Mouse (Mus musculus): ENCODE data around the gene Alg14. TPM values are rescaled to one million over a fixed set of nuclear protein-coding genes. Genes with fewer than 3 reads are reported as not detected.

Alg14 gene
- total RNA-seq, 4 experiments from 2014 or later: 7.5 to 12.4 (median 10.9) TPM

DNA sequence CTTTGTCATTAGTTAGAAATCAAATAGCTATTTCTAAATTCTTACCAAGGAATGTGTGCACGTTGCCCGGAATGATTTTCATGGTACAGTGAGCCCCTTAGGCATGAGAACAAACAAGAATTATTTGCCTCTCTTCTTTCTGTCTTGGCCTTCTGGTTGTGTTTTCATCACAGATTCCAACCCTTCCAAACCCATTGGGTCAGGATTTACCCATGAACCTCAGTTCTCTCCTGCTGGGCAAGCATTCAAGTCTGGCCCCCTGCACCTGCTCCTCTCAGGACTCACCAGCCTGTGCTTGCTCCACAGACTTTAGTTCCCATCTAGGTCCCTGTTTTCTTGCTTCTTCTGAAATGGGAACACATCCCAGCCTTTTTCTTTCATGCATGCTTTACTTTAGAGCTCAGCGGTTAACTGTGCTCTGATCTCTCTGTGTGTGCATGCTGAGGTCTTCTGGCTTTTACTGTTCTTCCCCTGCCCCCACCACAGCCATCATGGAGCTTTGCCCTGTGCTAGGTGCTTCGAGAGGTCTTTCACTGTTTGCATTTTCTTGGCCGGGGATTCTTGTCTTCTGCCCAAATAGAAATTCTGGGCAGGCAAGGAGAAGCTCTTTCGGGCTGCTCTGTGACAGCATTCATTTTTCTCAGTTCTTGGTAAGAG, 44.8 kb downstream of the Alg14 start:
- DNase-seq (ENCODE audit: low spot score): no peak

DNA sequence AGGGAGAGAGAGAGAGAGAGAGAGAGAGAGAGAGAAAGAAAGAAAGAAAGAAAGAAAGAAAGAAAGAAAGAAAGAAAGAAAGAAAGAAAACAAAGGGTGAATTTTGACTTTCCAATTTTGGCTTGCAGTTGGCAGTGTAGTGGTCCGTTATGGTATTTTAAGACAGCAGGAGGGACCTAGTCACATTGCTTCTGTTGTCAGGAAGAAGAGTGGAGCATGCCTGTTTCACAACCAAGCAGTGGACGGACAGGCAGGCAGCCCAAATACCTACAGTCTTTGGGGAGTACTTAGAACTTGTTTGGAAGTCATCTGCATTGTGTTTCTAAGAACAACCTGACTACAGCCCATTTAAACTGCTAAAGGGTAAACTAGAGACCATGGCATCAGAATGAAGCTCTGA, 47.1 kb downstream of the Alg14 start:
- no peak for DNase-seq (ENCODE audit: low spot score)

DNA sequence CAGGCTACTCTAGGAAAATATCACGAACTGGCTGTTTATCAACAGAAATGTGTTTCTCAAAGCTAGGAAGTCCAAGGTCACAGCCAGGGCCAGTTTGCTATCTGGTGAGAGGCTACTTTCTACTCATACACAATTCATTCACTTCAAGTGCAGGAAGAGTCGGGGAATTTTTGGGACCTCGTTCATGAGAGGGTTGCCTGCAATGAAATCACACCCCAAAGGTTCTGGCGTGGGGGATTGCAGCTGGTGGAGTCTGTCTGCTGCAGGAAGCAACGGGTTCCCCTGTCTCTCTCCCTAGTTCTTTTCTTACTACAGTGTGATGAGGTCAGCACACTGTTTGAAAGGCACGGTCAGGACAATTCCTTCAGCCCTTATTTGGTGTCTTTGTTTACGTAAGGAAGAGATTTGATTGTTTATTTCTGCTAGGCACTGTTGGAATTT, 48.8 kb downstream of the Alg14 start:
- DNase-seq (ENCODE audit: low spot score): no peak

DNA sequence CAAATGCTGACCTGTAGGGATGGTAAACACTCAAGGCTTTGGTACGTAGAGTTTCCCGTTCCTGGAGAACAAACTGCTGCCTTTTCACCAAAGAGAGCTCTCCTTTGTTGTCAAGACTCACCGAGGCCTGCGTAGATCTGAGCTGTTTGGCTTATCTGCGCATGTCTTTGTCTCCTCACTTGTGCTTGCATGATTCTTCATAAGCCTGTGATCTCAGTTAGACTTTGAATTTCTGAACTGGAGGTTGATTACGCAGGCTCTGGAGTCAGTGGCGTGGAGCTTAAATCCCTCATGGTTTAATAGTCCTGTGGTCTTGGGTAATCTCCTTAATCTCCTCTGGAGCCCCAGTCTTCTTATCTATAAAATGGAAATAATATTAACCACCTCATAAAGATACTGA, 51.7 kb downstream of the Alg14 start:
- no peak for DNase-seq (ENCODE audit: low spot score)

DNA sequence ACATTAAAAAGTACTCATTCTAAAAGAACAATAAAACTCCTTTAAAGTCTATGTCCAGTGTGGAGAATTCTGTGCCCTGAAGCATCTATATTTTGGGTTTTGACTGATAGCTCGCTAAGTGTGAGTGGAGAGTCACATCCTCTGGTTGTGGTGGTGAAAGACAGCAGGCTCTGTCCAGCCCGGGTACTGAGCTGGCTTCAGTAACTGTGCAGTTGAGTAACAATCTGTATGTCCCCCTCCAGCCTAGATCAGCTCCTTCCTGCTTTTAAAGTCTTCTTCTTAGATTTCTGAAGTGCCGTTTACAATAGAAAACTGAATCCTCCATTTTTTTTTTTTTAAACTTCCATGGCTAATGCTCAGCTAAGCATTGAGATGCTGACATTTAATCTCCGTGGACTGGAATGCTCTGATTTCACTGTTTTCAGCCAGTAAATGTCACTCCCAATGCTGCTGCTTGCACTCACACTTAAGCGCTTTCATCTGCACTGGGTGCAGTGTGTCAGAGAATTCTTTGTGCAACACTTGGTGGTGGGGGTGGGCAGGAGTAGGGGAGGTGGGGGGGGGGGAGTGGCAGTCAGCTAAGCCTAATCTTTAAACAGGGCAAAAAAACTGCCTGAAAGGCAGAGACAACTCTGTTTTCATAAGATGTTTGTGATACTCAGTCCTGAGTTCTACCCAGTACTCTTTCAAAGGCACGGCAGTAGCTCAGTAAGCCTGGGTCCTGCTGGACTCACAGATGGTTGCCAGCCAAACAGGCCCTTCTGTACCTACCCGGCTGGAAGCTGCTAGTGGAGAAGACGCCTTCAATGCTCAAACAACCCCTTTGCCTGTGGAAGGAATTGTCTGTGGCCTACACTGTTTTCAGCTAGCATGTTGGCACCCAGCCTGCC, 52.7 kb downstream of the Alg14 start:
- DNase-seq (ENCODE audit: low spot score): no peak

DNA sequence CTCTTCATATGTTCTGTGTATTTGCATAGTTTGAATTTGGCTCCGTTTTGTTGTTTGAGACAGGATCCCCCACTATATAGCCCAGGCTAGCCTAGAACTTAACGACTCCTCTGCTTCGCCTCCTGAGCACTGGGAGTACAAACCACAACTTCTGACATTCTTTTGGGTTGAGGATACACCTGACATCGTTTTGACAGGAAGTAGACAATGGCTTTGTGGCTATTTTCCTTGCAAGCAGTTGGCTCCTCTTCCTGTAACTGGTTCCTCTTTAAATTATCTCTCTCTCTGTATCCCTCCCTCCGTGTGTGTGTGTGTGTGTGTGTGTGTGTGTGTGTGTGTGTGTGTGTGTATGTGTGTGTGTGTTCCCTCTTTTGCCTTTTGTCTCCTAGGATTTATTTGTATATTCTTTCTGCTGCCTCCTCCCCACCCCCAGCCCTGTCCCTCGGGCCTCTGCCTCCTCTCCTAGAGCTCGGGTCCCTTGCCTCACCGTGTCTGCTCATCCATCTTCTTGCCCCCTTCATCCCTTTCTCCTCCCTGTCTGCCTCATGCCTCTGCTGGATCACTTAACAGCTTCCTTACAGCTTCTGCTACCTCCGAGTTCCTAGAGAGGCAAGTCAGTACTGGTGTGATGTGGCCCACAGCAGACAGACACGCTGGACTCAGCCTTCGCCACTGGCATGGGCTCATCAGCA, 53.5 kb downstream of the Alg14 start:
- DNase-seq (ENCODE audit: low spot score): no peak

DNA sequence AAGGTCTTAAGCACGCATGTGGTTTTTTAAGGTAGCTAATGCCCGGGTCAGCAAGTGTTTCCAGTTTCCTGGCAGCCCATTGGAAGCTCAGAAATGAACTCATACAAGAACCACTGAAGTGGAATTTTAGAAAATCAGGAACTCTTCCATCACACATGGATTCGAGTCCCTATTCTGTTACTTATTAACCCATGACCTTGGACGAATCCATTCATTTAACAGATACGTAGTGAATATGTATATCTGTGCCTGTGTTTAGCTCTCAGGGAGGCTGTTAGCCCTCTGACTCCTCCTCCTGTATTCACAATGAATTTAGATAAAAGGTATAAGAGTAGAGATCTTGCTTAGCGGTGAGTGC, 54.0 kb downstream of the Alg14 start:
- DNase-seq (ENCODE audit: low spot score): no peak

DNA sequence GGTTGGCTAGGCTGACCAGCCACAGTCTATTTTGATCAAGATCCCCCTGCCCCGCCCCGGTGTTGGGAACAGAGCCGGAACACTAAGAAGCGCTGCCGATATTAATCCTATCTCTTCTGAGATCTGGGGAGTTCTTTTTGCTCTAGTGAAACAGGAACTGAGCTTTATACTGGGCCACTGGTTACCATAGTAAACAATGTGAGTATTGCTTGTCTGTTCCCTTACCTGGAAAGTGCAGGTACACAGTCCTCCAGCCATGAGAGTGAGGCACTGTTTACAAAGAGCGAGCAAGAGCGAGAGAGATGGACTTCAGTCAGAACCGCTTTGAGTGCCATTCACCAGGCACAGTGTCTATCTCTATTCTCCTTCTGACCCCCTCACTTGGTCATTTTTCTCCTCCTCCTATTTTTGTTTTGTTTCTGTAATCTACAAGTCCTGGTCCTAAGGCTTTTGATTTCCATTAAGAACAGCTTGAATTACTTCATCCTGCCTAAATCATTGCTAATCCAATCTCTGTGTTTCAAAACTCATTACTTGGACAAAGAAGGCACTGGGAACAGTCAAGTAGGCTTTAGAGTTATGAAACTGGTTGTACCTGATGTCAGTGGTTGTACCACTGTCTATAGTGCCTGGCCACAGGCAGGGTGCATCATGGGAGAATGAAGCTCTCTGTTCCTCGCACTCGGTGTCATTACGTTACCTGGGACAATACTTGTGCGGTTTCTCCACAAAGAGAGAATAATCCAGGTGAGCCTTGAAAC, 55.1 kb downstream of the Alg14 start:
- no peak for DNase-seq (ENCODE audit: low spot score)

DNA sequence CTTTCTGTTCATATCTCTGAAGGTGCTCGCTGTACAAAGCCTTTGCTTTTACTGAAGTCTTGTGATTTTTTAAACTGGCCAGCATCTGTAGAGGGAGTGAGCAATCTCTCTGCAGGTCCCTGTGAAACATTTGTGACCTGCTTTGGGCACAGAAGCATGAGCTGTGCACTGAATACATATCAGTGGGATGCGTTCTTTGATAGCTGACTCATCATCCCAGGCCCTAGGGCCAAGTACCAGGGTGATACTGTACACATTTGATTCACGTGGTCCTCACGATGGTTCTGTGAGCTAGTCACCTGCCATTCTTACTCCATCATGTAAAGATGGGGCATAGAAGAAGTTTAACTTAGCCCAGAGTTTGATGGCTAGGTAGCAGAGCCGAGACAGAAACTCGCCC, 57.2 kb downstream of the Alg14 start:
- DNase-seq (ENCODE audit: low spot score): no peak

DNA sequence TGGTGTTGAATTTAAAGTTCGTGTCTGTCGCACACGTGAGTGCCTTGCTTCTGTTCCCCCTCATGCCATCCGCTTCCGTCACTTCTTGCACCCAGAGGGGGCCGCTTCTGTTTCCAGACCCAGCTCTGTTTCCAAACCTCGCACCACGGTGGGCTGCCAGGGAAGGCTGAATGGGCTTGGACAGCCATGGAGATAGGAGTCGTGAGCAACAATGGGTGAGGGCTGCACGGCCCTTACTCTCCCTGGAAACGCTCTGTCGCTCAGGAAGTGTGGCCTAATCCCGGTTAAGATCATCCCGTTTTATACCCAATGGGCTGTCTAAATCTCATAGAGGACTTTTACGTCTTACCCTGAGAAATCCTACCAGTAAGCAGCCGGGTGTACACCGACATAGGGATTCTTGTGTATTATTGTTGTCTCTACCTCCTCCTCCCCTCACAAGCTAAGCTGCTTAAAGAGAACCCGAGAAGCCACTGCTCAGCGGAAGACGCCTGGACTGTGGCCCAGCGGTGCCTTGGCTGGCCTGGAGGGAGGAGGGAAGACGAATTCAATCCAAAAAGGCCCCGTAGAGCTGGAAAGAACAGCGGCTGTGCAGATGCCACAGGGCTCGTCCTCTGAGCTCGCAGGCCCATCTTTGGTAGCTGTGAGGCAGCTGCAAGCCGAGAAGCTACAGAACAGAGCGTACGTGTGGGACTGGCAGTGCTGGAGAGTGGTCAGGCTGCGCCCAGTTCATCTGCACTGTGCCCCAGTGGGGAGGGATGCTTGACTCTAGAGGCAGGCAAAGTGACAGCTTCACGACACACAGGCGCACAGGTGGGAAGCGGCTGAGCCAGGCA, 58.0 kb downstream of the Alg14 start:
- no peak for DNase-seq (ENCODE audit: low spot score)

DNA sequence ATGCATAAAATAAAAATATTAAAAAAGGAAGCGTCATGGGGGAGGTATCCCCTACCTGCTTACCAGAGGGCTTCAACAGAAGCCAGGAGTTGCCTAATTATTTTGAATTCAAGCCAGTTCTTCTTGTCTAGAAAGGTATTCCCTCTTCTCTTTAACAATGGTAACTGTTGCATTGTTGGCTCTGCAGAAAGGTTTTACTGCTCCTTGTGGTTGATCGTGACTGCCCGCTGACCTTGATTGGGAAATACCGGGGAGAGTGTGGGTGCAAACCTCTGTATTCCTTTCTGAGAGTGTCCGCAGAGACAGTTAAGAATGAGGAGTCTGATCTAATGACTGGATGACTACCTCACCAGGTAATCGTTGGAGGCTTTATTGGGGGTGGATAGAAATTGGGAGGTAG, 59.7 kb downstream of the Alg14 start:
- no peak for DNase-seq (ENCODE audit: low spot score)

DNA sequence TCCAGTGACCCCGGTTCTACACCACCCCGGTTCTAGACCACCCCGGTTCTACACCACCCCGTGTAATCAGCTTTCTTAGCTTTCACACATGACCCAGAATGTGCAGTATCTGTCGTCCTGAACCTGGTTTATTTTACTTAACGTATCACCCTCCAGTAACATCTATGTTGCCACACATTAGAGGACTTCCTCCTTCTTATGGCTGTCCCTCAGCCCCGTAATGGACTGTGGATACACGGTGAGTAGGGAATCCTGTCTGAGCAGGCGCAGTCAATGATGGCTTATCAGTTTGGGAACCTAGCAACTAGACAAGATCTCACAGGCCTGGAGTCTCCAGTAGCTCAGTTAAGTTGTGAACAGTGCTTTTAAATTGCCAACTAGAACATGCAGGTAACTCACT, 62.7 kb downstream of the Alg14 start:
- DNase-seq (ENCODE audit: low spot score): no peak

DNA sequence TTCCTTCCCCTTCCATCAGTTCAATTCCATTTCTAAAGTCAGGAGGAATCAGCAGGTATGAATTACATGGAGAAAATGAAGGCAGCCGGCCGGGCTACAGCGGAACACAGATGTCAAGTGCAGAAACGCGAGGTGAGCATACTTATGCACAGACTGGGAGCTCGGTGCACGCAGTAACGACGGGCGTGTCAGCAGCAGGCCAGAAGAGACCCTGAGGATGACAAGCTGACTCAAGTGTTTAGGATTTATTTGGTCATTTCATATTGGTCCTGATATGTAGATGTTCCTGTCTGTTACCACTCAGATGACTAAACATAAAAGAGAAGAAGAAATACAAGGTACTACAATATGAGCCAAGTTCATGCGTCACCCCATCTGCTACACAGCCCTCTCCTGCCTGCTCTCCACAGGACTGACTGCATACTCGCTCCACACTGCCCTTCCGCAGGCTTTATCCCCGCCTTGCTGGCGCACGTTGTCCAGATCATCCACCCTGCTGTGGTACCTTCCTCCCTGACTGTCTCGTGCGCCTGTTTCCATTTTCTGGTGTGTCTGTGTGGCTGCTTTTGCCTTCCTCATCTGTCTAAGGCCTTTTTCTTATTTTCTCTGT, 63.4 kb downstream of the Alg14 start:
- DNase-seq (ENCODE audit: low spot score): no peak

DNA sequence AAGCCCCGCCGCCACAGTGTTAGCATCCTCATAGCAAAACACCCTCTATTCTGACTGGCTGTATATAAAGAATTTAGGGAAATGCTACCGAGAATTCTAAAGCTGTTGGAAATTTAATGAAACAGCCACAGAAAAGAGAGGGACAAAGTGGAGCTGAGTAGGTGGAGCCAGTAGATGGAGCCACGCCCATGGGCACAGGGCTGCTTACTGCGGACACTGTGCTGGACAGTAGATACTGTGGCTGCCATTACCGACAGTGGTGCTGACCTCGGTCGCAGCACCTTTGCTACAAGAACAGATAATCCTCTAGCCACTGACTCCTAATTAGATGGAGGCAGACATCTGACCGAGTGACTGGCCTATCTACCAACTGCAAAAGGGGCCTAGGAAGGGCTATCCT, 64.0 kb downstream of the Alg14 start:
- DNase-seq (ENCODE audit: low spot score): no peak

DNA sequence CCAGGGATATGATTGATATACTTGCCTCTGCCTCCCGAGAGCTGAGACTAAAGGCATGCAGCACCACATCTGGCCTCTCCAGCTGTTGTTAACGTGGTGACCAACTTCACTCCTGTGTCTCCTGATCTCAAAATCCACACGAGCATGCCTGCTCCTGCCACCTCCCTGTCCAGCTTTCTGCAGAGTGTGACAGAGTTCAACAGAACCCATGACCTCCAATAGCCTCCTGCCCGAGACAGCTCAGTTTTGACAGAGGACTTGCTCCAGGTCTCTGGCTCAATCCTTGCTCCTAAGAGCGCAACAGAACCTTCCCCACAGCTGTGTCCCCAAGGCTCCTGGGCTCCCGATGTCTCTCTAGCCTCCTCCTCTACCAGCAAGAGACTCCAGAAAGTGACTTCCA, 64.5 kb downstream of the Alg14 start:
- DNase-seq (ENCODE audit: low spot score): no peak

DNA sequence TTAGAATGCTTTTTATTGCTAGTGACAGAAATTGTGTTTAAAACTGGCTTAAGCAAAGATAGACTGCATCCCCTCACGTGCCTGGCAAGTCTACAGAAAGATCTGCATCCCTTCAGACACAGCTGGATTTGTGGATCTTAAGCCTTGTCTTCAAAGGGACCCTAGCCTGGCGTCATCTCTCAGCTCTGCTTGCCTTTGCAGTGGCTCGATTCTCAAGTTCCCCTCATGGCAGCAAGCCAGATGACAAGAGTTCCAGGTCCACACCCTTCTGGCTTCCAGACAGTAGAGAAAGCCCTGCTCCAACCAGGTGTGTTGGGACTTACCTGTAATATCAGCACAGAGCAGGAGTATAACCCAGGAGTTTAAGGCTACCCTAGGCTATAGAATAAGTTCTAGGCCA, 65.5 kb downstream of the Alg14 start:
- DNase-seq (ENCODE audit: low spot score): no peak

DNA sequence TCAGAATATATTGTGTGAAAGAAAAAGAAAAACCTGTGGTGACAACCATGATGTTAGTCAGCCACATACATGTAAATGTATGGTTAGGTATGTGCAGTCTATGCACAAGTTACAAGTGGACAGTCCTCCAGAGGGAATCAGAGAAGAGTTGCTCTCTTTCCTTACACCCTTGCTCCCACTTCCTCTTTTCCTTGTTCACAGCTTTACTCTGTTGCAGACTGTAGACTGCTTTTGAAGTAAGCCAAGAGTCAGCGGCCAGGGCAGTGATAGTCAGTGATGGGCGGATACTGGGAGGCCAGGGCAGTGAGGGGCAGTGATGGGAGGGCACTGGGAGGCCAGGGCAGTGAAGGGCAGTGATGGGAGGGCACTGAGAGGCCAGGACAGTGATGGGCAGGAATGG, 66.7 kb downstream of the Alg14 start:
- DNase-seq (ENCODE audit: low spot score): no peak

DNA sequence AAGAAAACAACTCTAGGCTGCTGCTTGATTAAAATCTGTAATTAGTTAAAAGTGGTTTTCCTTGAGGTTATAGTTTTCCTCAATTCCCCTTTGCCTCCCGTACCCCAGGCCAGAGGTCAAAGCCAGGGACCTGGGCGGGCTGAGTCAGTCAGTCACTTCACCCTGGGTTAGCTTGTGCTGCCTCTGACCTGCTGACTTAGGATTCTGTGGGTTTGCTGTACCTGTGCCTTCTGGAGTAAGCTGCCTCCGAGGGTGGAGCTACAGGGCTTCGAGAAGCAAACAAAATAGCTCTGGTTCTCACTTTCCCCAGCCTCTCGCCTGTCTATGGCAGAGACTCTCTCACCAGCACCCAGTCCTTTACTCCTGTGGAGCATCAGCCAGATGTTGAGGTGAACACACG, 67.3 kb downstream of the Alg14 start:
- DNase-seq (ENCODE audit: low spot score): no peak

DNA sequence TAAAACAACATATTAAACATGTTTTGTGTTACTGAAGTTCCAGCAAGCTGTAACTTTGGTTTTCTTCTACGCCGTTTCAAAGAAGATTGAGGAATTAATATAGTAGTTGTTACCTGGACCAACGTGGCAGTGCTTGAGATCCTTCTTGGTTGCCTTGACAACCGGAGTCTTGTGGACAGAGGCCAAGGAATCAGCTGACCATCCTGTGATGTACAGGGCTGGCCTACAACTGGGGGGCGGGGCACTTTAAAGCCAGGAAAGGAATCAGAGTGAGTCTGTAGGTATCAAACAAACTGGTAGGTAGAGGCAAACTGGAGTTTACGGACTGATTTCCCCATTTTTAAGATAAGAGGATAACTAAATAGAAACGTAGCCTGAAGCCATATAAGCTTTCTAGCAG, 67.7 kb downstream of the Alg14 start:
- no peak for DNase-seq (ENCODE audit: low spot score)

DNA sequence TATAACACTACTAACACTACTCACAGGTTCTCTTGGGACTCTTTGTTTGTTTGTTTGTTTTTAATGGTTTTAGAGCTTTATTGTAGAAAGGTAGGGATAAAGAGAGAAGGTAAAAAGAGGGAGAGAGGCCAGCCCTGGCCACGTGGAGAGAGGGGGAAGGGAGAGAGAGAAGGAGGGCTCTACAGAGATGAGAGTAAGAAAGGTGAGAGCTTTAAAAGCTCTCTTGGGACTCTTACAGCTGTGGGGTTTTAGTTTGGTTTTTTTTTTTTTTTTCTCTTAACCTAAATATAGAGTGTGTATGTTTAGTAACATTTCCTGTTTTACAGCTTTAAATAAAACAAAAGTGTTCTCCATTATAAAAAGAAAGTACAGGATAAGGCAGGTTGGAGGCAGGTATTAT, 70.4 kb downstream of the Alg14 start:
- DNase-seq (ENCODE audit: low spot score): no peak

DNA sequence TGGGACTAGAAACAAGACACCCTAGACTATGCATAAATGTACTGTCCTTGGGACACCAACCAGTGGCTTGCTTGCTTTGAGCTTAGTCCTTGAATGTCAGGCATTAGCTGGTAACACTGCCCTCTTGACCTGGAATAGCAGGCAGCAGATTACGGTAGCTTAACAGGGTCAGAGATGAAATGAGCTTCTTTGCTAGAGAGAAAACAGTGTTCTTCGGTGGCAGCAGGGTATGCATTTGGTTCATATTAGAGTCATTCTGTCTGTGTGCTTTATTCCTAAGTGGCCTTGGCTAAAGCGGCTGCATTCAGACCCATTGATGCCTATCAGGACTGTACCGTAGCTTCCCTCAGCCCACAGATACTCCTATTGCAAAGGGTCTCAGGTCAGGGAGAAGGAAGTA, 72.8 kb downstream of the Alg14 start:
- no peak for DNase-seq (ENCODE audit: low spot score)

Measured in heart, adult 8-10 months (tissue).